Mouse (Mus musculus): Measurements from ENCODE around the gene Foxp1. TPM values are rescaled to one million over a fixed set of nuclear protein-coding genes. Genes with fewer than 3 reads are reported as not detected.

Gene Foxp1
- polyA plus RNA-seq, 1 experiment from 2014 or later = 110 TPM

- no peaks in the 10 kb centered on the region for H3K27me3 ChIP-seq (ENCODE audit: control insufficient read depth, insufficient read depth, low read length)
- H3K4me1 ChIP-seq (ENCODE audit: control insufficient read depth, insufficient read depth, low read length) = peaks cover 9% of the 10 kb centered on the region
- H3K9me3 ChIP-seq (replicated peaks; ENCODE audit: control insufficient read depth, low read length) = no peaks in the 10 kb centered on the region
- H3K4me3 ChIP-seq (ENCODE audit: low read depth, low read length) = no peak overlapping the region
- 73% methylated on average over 2 of the region's 2 CpGs for WGBS (ENCODE audit: insufficient replicate concordance)
- no peak overlapping the region for H3K4me2 ChIP-seq
- no peak overlapping the region for H3K9ac ChIP-seq (ENCODE audit: low read depth, low read length)
- ATAC-seq (replicated peaks; ENCODE audit: insufficient number of reproducible peaks, low FRiP score, low TSS enrichment) = no peak
- no peaks in the 10 kb centered on the region for H3K36me3 ChIP-seq (ENCODE audit: control insufficient read depth, insufficient read depth, low read length)
- H3K27ac ChIP-seq (ENCODE audit: low read depth, low read length) = no peak overlapping the region
Observed at GRCm38 (mm10) chr6:99257676-99258075, 264.8 kb downstream of the Foxp1 start.

GRCm38 (mm10) chr6:99253331-99253730, 269.2 kb downstream of the Foxp1 start:
- ATAC-seq (replicated peaks; ENCODE audit: insufficient number of reproducible peaks, low FRiP score, low TSS enrichment) = no peak
- no peak overlapping the region for H3K27ac ChIP-seq (ENCODE audit: low read depth, low read length)
- whole genome bisulfite sequencing (ENCODE audit: insufficient replicate concordance) = 71% methylated on average over 8 of the region's 8 CpGs
- H3K9ac ChIP-seq (ENCODE audit: low read depth, low read length) = no peak overlapping the region
- no peak overlapping the region for H3K4me3 ChIP-seq (ENCODE audit: low read depth, low read length)
- H3K9me3 ChIP-seq (replicated peaks; ENCODE audit: control insufficient read depth, low read length) = no peaks in the 10 kb centered on the region
- no peak overlapping the region for H3K4me2 ChIP-seq
- H3K36me3 ChIP-seq (ENCODE audit: control insufficient read depth, insufficient read depth, low read length) = no peaks in the 10 kb centered on the region
- H3K4me1 ChIP-seq (ENCODE audit: control insufficient read depth, insufficient read depth, low read length) = peaks cover 13% of the 10 kb centered on the region
- no peaks in the 10 kb centered on the region for H3K27me3 ChIP-seq (ENCODE audit: control insufficient read depth, insufficient read depth, low read length)

GRCm38 (mm10) chr6:99252816-99253215, 269.7 kb downstream of the Foxp1 start:
- H3K4me2 ChIP-seq = no peak overlapping the region
- H3K27me3 ChIP-seq (ENCODE audit: control insufficient read depth, insufficient read depth, low read length) = no peaks in the 10 kb centered on the region
- no peaks in the 10 kb centered on the region for H3K9me3 ChIP-seq (replicated peaks; ENCODE audit: control insufficient read depth, low read length)
- WGBS (ENCODE audit: insufficient replicate concordance) = 82% methylated on average over 5 of the region's 5 CpGs
- no peak overlapping the region for H3K27ac ChIP-seq (ENCODE audit: low read depth, low read length)
- H3K9ac ChIP-seq (ENCODE audit: low read depth, low read length) = no peak overlapping the region
- no peak overlapping the region for H3K4me3 ChIP-seq (ENCODE audit: low read depth, low read length)
- ATAC-seq (replicated peaks; ENCODE audit: insufficient number of reproducible peaks, low FRiP score, low TSS enrichment) = no peak
- no peaks in the 10 kb centered on the region for H3K36me3 ChIP-seq (ENCODE audit: control insufficient read depth, insufficient read depth, low read length)
- peaks cover 13% of the 10 kb centered on the region for H3K4me1 ChIP-seq (ENCODE audit: control insufficient read depth, insufficient read depth, low read length)

GRCm38 (mm10) chr6:99251924-99252323, 270.6 kb downstream of the Foxp1 start:
- no peak overlapping the region for H3K27ac ChIP-seq (ENCODE audit: low read depth, low read length)

GRCm38 (mm10) chr6:99251222-99251621, 271.3 kb downstream of the Foxp1 start:
- ATAC-seq (replicated peaks; ENCODE audit: insufficient number of reproducible peaks, low FRiP score, low TSS enrichment) = no peak; the same call in 1 of the 2 replicates
- Histone ChIP-seq H3K4me1 (ENCODE audit: control insufficient read depth, insufficient read depth, low read length) (peaks cover 13% of the 10 kb centered on the region), H3K27me3 (ENCODE audit: control insufficient read depth, insufficient read depth, low read length) (no peaks in the 10 kb centered on the region), H3K9ac (ENCODE audit: low read depth, low read length) (no peak overlapping the region), H3K27ac (ENCODE audit: low read depth, low read length) (peak overlapping the region; percentile 41; the same call in 1 of the 2 replicates), H3K4me3 (ENCODE audit: low read depth, low read length) (no peak overlapping the region), H3K9me3 (replicated peaks; ENCODE audit: control insufficient read depth, low read length) (no peaks in the 10 kb centered on the region), H3K4me2 (no peak overlapping the region), H3K36me3 (ENCODE audit: control insufficient read depth, insufficient read depth, low read length) (no peaks in the 10 kb centered on the region)
- WGBS (ENCODE audit: insufficient replicate concordance) = 65% methylated on average over 3 of the region's 3 CpGs

More at GRCm38 (mm10) chr6:99251924-99252323, 270.6 kb downstream of the Foxp1 start:
- H3K4me3 ChIP-seq (ENCODE audit: low read depth, low read length) = no peak overlapping the region
- no peak overlapping the region for H3K9ac ChIP-seq (ENCODE audit: low read depth, low read length)
- H3K4me1 ChIP-seq (ENCODE audit: control insufficient read depth, insufficient read depth, low read length) = peaks cover 13% of the 10 kb centered on the region
- H3K9me3 ChIP-seq (replicated peaks; ENCODE audit: control insufficient read depth, low read length) = no peaks in the 10 kb centered on the region
- H3K4me2 ChIP-seq = no peak overlapping the region
- 80% methylated on average over 4 of the region's 4 CpGs for WGBS (ENCODE audit: insufficient replicate concordance)
- no peaks in the 10 kb centered on the region for H3K36me3 ChIP-seq (ENCODE audit: control insufficient read depth, insufficient read depth, low read length)
- ATAC-seq (replicated peaks; ENCODE audit: insufficient number of reproducible peaks, low FRiP score, low TSS enrichment) = no peak
- no peaks in the 10 kb centered on the region for H3K27me3 ChIP-seq (ENCODE audit: control insufficient read depth, insufficient read depth, low read length)

GRCm38 (mm10) chr6:99249496-99250030, 273.0 kb downstream of the Foxp1 start:
- Histone ChIP-seq H3K4me3 (ENCODE audit: low read depth, low read length) (no peak overlapping the region), H3K27me3 (ENCODE audit: control insufficient read depth, insufficient read depth, low read length) (no peaks in the 10 kb centered on the region), H3K9me3 (replicated peaks; ENCODE audit: control insufficient read depth, low read length) (no peaks in the 10 kb centered on the region), H3K4me1 (ENCODE audit: control insufficient read depth, insufficient read depth, low read length) (peaks cover 13% of the 10 kb centered on the region), H3K4me2 (no peak overlapping the region), H3K36me3 (ENCODE audit: control insufficient read depth, insufficient read depth, low read length) (no peaks in the 10 kb centered on the region), H3K27ac (ENCODE audit: low read depth, low read length) (no peak overlapping the region), H3K9ac (ENCODE audit: low read depth, low read length) (no peak overlapping the region)
- 74% methylated on average over 5 of the region's 5 CpGs for WGBS (ENCODE audit: insufficient replicate concordance)
- ATAC-seq (replicated peaks; ENCODE audit: insufficient number of reproducible peaks, low FRiP score, low TSS enrichment) = no peak

GRCm38 (mm10) chr6:99248396-99248795, 274.1 kb downstream of the Foxp1 start:
- Histone ChIP-seq H3K36me3 (ENCODE audit: control insufficient read depth, insufficient read depth, low read length) (no peaks in the 10 kb centered on the region), H3K27ac (ENCODE audit: low read depth, low read length) (no peak overlapping the region), H3K4me2 (no peak overlapping the region), H3K9me3 (replicated peaks; ENCODE audit: control insufficient read depth, low read length) (no peaks in the 10 kb centered on the region), H3K4me3 (ENCODE audit: low read depth, low read length) (no peak overlapping the region), H3K9ac (ENCODE audit: low read depth, low read length) (no peak overlapping the region), H3K4me1 (ENCODE audit: control insufficient read depth, insufficient read depth, low read length) (peaks cover 13% of the 10 kb centered on the region), H3K27me3 (ENCODE audit: control insufficient read depth, insufficient read depth, low read length) (no peaks in the 10 kb centered on the region)
- WGBS (ENCODE audit: insufficient replicate concordance) = 81% methylated on average over 8 of the region's 8 CpGs
- no peak for ATAC-seq (replicated peaks; ENCODE audit: insufficient number of reproducible peaks, low FRiP score, low TSS enrichment)

GRCm38 (mm10) chr6:99241625-99242395, 280.7 kb downstream of the Foxp1 start:
- H3K4me3 ChIP-seq (ENCODE audit: low read depth, low read length) = no peak overlapping the region
- ATAC-seq (replicated peaks; ENCODE audit: insufficient number of reproducible peaks, low FRiP score, low TSS enrichment) = no peak
- no peaks in the 10 kb centered on the region for H3K9me3 ChIP-seq (replicated peaks; ENCODE audit: control insufficient read depth, low read length)
- H3K9ac ChIP-seq (ENCODE audit: low read depth, low read length) = no peak overlapping the region
- H3K4me1 ChIP-seq (ENCODE audit: control insufficient read depth, insufficient read depth, low read length) = peaks cover 7% of the 10 kb centered on the region; the same call in 1 of the 2 replicates
- no peaks in the 10 kb centered on the region for H3K27me3 ChIP-seq (ENCODE audit: control insufficient read depth, insufficient read depth, low read length)
- no peak overlapping the region for H3K27ac ChIP-seq (ENCODE audit: low read depth, low read length)
- H3K36me3 ChIP-seq (ENCODE audit: control insufficient read depth, insufficient read depth, low read length) = no peaks in the 10 kb centered on the region
- WGBS (ENCODE audit: insufficient replicate concordance) = 88% methylated on average over 10 of the region's 10 CpGs
- no peak overlapping the region for H3K4me2 ChIP-seq

- Histone ChIP-seq H3K27ac (ENCODE audit: low read depth, low read length) (no peak overlapping the region), H3K9me3 (replicated peaks; ENCODE audit: control insufficient read depth, low read length) (no peaks in the 10 kb centered on the region), H3K27me3 (ENCODE audit: control insufficient read depth, insufficient read depth, low read length) (no peaks in the 10 kb centered on the region), H3K4me2 (no peak overlapping the region), H3K9ac (ENCODE audit: low read depth, low read length) (no peak overlapping the region), H3K4me3 (ENCODE audit: low read depth, low read length) (no peak overlapping the region), H3K36me3 (ENCODE audit: control insufficient read depth, insufficient read depth, low read length) (no peaks in the 10 kb centered on the region), H3K4me1 (ENCODE audit: control insufficient read depth, insufficient read depth, low read length) (peaks cover 17% of the 10 kb centered on the region)
- ATAC-seq (replicated peaks; ENCODE audit: insufficient number of reproducible peaks, low FRiP score, low TSS enrichment) = no peak
Observed at GRCm38 (mm10) chr6:99240764-99241163, 281.8 kb downstream of the Foxp1 start.
